Mouse (Mus musculus): ENCODE measurements at regions not wholly inside any gene's neighbourhood (a gene's known extent, or its start where the extent isn't known, plus 50 kb on each side); places are given as distances from the start of the nearest gene placed in this dataset.

DNA sequence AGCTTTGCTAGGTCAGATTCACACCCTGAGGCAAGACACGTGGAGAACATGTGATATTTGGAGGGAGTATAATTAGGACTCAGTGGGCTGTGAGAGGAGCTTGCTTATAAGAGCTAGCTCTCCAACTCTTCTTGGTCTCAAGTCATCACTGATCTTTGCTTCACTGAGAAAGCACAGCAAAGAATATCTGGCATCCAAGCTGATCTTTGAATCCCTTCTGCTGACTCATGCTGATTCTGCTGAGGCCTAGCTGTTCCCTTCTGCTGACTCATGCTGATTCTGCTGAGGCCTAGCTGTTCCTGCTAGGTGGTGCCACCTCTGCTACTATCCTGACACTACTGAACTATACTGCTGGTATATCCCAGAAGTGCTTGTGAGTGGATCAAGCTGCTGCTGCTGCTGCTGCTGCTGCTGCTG, 639.0 kb upstream of the Slc8a1 start:
- peak; percentile 67 for DNase-seq (ENCODE audit: low read depth, low spot score)

DNA sequence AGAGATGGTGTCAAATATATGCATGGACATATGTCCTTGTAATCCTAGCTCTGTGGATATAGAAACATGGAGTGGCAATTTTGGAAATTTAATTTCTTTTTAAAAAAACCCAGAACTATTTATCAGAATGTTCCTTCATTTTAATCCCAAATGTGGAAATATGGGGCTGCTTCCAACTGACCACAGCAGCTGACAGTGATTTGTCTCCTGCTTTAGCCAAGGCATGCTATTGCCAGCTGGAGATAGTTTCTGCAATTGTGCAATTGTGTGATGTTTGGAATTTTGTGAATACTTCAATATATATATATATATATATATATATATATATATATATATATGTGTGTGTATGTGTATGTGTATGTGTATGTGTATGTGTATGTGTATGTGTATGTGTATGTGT, 629.7 kb upstream of the Slc8a1 start:
- DNase-seq (ENCODE audit: low read depth, low spot score): no peak

DNA sequence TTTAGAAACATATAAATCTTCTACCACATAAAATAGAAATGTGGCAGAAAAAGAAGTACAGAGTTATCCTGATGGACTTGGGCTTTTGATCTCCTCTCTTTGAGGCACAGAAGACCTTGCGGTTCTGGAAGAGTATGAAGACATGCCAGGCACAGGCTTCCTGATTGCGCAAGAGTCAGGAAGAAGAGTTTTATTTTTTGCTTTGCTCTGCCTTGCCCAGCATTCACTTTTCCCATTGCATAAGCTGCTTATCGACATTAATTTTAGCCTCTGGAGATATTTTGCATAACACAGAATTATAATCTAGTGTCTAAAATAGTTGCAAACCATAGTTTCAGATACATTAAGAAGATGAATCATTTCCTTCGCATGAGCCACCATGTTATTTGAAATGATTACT, 627.8 kb upstream of the Slc8a1 start:
- no peak for DNase-seq (ENCODE audit: low read depth, low spot score)

DNA sequence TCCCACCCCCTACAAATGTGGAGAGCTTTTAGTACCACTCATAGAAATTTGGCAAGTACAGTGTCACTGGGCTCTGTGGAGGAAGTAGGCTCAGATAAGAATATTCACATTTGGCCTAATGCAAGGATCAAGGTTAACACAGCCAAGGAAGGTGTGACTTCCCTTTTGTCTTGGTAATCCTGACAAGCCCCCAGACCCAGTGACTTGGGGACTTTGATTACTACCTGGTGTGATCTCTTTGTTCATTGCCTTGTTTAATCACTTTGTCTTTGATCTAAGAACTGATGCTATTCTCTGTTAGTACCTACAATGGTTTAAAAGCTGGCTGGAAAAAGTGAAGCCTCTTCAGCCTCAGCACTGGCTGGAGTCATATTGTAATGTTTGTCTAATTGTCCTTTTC, 610.5 kb upstream of the Slc8a1 start:
- DNase-seq (ENCODE audit: low read depth, low spot score): peak; percentile 71

DNA sequence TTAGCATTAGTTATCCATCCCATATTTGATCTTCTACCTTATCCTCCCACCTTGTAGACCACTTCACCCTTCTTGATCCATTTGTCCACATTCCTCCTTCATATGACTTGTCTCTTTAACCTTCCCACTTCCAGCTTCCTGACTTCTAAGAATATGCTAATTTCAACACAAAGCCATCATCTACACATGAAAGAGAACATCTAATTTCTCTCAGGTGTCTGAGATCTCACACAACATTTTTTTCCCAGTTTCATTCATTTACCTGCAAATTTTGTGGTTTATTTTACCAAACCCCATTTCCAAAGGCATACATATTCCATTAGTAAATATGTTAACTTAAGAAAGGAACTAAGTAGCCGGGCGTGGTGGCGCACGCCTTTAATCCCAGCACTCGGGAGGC, 593.3 kb upstream of the Slc8a1 start:
- DNase-seq (ENCODE audit: low read depth, low spot score): peak; percentile 75

DNA sequence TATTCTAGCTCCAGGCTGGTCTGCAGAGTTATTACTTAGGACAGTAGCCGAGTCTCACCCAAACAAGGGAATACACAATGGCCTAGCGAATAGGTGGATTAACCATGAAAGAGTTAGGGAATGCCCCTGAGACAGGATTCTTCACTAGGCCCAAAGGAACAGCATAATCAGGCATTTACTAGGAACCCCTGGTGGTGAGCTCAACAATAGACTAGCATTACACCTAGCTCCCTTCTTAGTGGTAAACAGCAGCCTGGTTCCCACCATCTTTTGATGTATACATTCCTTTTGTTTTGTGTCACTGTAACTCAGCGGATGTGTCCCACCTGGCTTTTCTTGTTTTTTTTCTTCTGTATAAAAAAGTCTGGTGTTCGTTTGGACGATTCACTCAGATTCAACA, 574.0 kb upstream of the Slc8a1 start:
- peak; percentile 38 for DNase-seq (ENCODE audit: low read depth, low spot score)

DNA sequence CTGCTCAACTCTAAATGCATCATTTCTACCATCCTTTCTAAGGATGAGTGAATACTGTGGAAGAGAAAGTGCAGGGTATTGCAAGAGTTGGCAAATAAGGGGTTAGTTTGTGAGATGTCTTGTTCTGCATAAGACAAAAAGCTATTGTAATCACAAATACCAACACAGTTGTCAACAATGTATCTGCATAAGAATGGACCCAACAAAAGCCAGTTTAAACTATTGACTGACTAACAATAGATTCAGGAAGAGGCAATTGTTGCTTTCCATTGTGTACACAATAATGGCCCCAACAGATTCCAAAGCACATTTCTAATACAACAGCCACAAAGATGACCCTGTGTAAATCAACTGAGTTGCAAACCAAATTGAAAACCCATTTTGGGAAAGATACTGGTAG, 568.2 kb upstream of the Slc8a1 start:
- peak; percentile 92 for DNase-seq (ENCODE audit: low read depth, low spot score)

DNA sequence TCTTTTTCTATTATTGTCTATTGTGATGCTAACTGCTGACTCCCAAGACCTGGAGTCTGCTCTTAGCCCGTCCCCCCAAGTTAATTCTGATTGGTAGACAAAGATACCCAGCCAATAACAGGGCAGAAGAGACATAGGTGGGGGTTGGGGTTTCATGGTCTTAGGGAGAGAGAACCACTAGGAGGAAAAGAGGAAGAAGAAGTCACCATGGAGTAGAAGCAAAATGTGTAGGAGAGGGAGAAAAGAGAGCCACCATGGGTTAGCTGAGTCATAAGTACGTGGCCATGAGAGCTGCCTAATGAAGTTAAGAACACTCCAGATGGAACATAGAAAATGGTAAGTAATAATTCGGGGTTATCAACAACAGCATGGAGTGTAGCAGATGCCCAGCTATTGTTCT, 539.6 kb upstream of the Slc8a1 start:
- DNase-seq (ENCODE audit: low read depth, low spot score): no peak

DNA sequence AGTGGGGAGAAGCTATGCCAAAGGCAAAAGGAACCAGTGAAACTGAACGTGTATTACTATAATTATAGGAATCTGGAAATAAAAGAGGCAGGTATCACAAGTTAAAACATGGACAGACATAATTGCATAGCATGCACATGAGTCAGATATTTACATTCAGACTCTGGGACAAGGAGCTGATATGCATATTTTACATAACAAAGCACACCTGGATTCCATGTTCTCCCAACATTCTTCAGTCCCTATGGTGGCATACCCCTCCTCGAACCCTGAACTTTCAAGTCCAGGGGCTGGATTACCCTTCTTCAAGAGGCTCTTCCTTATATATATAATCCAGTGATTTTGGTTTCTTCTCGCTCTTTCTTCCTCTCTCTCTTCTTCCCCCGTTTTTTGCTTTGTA, 535.8 kb upstream of the Slc8a1 start:
- DNase-seq (ENCODE audit: low read depth, low spot score): peak; percentile 51

DNA sequence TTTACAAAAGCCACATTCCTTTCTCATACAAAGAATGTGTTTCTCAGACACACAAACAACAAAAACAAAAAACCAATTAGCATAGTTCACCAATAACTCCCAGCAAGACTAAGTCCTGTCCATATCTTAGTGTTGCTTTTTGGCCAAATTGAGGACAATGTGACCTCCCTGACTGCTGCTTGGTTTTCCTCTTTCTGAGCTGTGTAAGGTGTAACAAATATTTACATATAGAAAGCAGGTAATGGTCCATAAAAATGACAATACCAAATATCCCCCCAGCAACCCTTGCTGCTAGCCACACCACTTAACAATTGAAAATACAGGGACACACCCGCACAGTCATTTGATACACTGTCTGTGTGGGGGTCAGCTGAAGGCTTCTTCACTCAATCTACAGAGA, 534.7 kb upstream of the Slc8a1 start:
- peak; percentile 90 for DNase-seq (ENCODE audit: low read depth, low spot score)

DNA sequence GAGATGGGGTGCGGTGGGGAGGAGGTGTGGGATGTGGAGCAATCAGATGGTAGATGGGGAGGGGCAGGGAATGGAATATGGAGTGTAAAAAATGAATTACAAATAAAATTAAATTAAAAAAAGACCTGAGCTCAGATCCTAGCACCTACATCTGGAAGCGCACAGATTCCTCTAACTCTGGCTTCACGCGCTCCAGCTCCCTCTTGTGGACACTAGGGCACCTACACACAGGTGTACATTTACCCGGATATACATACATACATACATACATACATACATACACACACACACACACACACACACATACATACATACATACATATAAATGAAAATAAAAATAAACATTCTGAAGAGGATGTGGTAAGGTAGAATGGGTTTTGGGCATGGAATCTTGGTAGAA, 528.7 kb upstream of the Slc8a1 start:
- peak; percentile 43 for DNase-seq (ENCODE audit: low read depth, low spot score)

DNA sequence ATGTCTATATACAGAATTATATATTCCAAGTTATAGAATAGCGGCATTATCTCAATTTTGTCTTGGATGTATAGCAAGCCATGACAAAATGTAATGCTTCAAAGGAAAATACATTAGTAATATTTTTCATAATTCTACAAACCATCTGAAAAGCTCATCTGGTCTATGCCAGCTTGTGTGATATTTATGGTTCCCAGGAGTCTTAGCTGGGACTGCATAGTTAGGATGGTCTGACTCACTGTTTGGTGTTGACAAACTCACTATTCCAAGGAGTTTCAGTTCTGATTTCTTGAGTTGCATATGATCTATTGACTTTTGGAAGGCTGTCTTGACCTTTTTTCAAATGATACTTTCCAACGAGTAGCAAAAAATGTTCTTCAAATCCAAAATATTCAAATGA, 514.2 kb upstream of the Slc8a1 start:
- no peak for DNase-seq (ENCODE audit: low read depth, low spot score)

DNA sequence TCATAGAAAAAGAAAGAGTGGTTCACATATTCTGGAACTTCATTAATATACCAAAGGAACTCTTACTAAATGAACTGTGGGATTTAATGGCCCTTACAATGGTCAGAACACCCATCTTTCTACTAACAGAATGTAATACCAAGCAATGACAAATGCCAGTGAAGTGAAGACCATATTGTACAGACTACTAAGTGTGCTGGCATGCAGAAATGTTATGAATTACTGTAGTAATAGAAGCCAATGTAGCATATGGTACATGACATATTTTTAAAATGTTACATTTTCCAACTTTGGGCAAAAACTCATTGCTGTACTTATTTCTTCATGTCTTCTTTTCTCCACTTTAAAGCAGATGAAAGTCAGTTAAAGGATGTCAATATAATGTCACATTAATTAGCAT, 513.7 kb upstream of the Slc8a1 start:
- no peak for DNase-seq (ENCODE audit: low read depth, low spot score)

DNA sequence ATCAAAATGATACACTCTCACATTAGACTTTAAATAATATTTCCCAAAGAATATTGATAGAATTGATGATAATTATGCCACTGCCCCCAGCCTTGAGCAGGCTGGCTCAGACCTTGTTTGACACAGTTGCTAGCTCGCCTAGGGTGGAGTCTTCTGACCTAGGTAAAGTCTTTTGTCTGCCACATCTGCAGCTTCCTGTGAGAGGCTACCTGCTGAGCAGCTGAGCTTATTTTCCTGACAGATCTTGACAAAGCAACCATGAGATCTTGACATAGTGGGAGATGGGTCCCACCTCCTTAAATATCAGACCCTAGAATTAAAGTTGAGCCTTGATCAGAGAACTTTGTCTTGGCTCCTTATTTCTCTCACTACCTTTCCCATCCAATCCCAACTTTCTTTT, 500.2 kb upstream of the Slc8a1 start:
- DNase-seq (ENCODE audit: low read depth, low spot score): peak; percentile 61

DNA sequence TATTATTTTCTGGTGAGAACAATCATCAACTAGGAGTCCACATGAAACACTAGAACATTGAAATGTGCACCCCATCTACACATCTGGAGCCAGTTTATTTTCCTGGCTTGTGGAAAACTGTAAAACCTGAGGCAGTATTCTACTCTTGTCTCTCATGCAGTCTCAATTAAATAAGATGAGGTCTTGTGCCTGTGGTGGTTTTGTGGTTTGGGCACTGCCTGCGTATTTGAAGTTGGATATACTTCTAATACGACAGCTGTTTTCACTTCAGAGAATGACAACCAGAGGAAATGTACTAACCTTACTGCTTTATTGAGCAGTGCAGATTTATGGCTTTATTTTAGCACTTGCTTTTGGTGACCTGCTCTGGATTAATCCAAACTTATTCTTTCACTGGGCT, 499.3 kb upstream of the Slc8a1 start:
- DNase-seq (ENCODE audit: low read depth, low spot score): no peak

DNA sequence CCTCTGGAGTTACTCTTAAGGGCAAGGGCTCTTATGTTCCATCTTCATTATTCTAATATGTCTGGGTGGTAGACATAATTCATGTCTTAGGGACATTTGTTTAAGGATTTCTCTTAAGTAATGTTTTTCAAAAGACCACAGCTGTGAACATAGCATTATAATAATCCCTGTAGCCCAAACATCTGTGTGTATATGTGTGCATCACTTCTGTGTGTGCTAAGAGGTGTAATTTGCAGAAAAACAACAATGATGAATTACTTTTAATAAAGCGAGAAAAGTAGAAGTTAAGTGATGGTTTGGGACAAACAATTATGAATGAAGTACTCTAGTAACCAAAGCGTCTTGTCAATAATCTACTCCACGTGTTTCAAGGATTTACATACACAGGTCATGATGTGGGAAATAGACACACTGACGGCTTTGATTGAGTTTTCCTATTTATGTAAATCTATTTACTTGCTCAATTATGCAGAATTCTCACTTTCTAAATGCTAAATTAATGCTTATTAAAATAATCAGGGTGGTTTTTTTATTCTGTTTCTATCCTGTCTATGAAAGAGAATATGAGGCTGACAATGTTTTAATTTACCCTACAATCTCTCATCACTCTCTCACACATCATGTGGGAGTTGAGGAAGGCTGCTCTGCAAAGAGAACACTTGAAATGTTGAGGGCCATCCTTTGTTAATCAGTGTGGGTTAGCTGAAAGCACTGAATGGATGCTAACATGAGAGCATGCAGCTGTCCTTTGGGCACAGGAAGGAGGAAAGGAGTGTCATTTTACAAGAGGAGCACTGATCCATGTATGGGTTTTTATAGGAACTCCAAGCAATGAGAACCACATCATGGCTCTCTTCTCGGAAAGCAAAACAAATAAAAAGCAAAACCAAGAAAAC, 477.8 kb upstream of the Slc8a1 start:
- DNase-seq (ENCODE audit: low read depth, low spot score): no peak

DNA sequence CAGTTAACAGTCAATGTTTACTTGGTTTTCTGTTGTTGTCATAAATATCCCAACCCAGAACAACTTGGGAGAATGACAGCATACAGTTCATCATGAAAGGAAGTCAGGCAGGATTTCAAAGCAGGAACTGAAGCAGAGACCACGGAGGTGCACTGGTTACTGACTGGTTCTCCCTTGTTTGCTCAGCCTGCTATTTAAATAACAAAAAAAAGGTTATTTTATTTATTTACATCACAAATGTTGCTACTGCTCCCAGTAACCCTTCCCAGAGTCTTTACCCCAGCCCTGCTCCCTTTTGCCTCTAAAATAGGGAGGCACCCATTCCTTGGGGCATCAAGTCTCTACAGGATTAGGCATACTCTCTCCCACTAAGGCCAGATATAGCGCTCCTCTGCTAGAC, 461.8 kb upstream of the Slc8a1 start:
- DNase-seq (ENCODE audit: low read depth, low spot score): peak; percentile 85

DNA sequence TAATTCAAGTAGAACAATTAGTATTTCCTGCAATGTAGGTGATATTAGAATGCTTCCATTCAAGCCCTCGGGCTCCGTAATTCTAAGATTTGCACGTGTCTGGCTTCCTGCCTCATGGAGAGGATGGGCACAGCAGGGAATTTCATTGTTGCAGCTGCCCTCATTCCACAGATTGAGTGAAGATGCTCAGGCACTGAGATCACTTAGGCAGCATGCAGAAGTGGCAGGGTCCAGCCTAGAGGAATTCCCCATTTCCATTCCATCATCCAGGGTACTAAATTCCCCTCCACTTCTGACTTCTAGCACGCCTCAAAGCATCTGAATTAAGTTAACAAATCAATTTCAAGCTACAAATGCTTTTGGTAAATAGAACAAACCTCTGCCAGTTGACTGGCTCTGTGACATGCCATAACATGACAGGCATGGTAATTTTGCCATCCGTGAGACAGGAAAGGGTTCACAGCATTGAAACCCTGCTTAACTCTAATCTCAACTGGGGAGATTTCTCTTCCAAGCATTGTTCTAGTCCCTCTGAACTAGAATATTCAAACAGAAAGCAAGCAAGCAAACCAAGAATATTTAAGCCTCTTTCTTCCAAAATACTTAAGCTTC, 461.0 kb upstream of the Slc8a1 start:
- peak; percentile 62 for DNase-seq (ENCODE audit: low read depth, low spot score)

DNA sequence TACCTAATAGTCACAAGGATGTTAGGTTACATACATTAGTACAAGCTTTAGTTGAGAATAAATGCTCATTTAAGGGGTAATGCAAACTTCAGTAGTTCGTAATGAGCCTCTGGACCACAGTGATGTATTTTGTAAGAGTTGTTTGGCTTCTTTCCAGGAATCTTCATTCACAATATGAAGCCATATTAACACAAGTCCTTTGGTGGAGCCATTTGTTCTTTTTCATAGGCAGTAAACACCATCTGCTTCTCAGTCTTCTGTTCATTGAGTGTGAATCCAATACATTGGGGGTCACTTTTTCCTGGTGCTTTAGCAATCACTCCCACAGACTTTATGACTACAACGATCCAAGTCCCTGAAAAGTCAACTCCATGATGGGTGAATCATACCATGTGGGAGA, 446.1 kb upstream of the Slc8a1 start:
- DNase-seq (ENCODE audit: low read depth, low spot score): no peak

DNA sequence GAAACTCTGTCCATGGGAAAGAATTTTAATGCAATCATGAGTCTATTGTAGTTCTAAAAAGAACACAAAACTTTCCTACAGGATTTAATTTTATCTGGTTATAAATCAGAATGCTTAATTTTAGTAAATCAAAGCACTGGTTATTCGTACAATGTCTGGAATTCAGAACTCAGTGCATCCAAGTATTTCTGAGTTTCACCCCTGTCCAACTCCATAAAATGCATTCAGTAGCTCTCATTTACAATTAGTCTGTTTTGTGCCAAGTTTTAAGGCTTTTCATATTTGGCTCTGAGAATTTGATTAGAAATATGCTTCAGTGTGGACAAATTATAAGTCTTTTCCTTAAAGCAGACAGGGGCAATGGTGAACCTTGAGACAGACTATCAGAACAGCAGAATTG, 433.0 kb upstream of the Slc8a1 start:
- DNase-seq (ENCODE audit: low read depth, low spot score): no peak

DNA sequence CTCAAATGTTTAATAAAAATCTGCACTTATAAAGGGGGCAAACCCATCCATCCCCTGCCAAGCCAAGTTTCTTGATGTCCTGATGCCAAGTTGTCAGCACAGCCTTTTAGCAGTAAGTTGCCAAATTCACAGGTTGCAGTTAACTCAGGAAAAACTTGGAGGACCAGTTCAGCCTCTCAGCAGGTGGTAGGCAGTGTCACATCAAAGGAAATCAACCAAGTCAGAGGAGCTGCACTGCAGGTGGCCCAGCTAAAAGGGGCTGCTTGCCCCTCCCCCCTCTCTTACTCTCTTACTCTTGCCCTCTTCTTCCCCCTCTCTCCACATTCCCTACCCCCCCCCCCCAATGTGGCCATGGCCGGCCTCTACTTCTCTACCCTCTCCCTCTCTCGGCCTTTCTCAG, 415.3 kb upstream of the Slc8a1 start:
- peak; percentile 70 for DNase-seq (ENCODE audit: low read depth, low spot score)

DNA sequence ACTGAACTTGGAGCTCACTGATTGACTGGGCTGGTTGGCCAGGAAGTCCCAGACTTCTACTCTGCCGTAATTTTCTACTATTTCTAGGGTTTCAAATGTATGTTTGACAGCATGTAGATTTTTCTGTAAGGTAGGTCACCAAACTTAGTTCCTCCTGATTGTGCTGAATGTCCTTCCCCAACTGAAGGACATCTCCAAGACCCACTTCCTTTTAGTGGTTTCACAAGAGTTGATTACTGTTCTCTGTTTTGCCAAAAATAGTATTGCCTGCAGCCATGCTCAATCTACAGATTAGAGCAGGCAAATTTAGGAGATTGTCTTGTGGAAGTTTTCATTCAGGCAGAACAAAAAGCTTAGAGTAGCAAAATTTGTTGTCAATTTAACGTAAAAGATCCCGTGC, 396.7 kb upstream of the Slc8a1 start:
- no peak for DNase-seq (ENCODE audit: low read depth, low spot score)

DNA sequence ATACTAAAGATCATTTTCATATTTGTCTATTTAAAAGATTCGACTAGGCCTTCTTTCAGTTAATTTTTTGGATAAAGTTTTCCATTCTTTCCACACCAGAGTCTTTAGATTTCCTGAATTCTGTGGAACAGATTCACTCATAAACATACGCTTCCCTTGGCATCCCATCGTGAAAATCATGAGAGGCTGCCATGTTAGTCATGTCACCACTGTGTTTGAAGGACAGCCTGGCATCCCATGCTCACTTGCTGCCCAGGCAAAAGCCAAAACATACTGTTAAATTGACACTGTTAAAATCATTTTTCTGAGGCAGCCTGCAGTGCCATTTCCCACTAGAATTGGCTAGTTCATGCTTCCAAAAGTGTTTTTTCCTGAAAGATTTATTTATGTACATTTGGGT, 394.8 kb upstream of the Slc8a1 start:
- no peak for DNase-seq (ENCODE audit: low read depth, low spot score)

Measured in ES-CJ7 (cell line).